Mouse (Mus musculus) midbrain, embryonic 16.5 days (tissue): ENCODE data around the gene Col23a1. TPM values are rescaled to one million over a fixed set of nuclear protein-coding genes. Genes with fewer than 3 reads are reported as not detected.

Experiments used
- ATAC-seq: fragments of 200-750 bp; cut with Nextera tagmentation; 2 replicates; pipeline ENCODE4 v1.8.0; 2017; ENCODE audit warnings: moderate TSS enrichment
- H3K27ac ChIP-seq: fragments of 300-500 bp; sonication (generic); 2 replicates; pipeline ENCODE4 v1.5.1; 2014; ENCODE audit warnings: mild to moderate bottlenecking, low read length, mixed read lengths
- H3K27me3 ChIP-seq: fragments of 300-500 bp; sonication (generic); 2 replicates; pipeline ENCODE4 v1.6.1; 2014; ENCODE audit warnings: low read depth, low read length, mixed read lengths; ENCODE audit not compliant: control insufficient read depth, insufficient read depth
- H3K36me3 ChIP-seq: fragments of 300-500 bp; sonication (generic); 2 replicates; pipeline ENCODE4 v1.6.1; 2014; ENCODE audit warnings: mild to moderate bottlenecking, low read length, moderate library complexity, mixed read lengths; ENCODE audit not compliant: control insufficient read depth, insufficient read depth
- H3K4me1 ChIP-seq: fragments of 300-500 bp; sonication (generic); 2 replicates; pipeline ENCODE4 v1.6.1; 2014; ENCODE audit warnings: mild to moderate bottlenecking, low read length, mixed read lengths; ENCODE audit not compliant: control insufficient read depth, insufficient read depth
- H3K4me2 ChIP-seq: fragments of 300-500 bp; sonication (generic); 2 replicates; pipeline ENCODE4 v1.6.1; 2014; ENCODE audit warnings: mild to moderate bottlenecking, low read length, mixed read lengths
- H3K4me3 ChIP-seq: fragments of 300-500 bp; sonication (generic); 2 replicates; pipeline ENCODE4 v1.5.1; 2014; ENCODE audit warnings: low read depth, mild to moderate bottlenecking, low read length, moderate library complexity, mixed read lengths
- H3K9ac ChIP-seq: fragments of 300-500 bp; sonication (generic); 2 replicates; pipeline ENCODE4 v1.6.1; 2014; ENCODE audit warnings: low read depth, low read length, mixed read lengths
- H3K9me3 ChIP-seq: fragments of 300-500 bp; sonication (generic); replicated peaks from 2 replicates; pipeline ENCODE4 v1.6.1; 2014; ENCODE audit warnings: mild to moderate bottlenecking, low read length, mixed read lengths; ENCODE audit not compliant: control insufficient read depth, poor library complexity, severe bottlenecking
- WGBS: fragments of 180-500 bp; shearing (Covaris S2); extraction: QIAGEN DNeasy Blood & Tissue Kit; methylation state at CpG from one replicate; pipeline ENCODE4 v1.1.7; 2014; 5-methylcytosine and 5-hydroxymethylcytosine counted together
- polyA plus RNA-seq: library from polyadenylated mRNA; unstranded; fragments of >200 nt; fragmentation: Nextera tagmentation; extraction: Ambion mirVana; gene quantifications from 2 replicates; pipeline ENCODE4 v1.2.1, GENCODE M21; 2015

Gene Col23a1
- polyA plus RNA-seq, 1 experiment from 2014 or later, result 3.0 TPM

- ATAC-seq, result no peak
- H3K4me2 ChIP-seq, result no peak overlapping the region
- no peaks in the 10 kb centered on the region for H3K9me3 ChIP-seq
- 0 out of 2 replicates have a peak, but pooled peaks cover 3% of the 10 kb centered on the region for H3K4me1 ChIP-seq
- H3K27ac ChIP-seq, result no peak overlapping the region
- H3K36me3 ChIP-seq, result no peaks in the 10 kb centered on the region
- no peaks in the 10 kb centered on the region for H3K27me3 ChIP-seq
- WGBS, result 83% methylated on average over 3 of the region's 3 CpGs
- H3K9ac ChIP-seq, result no peak overlapping the region
- H3K4me3 ChIP-seq, result no peak overlapping the region
Measured at GRCm38 (mm10) chr11:51390521-51390920, 100.8 kb downstream of the Col23a1 start.

- Histone ChIP-seq H3K4me1 (0 out of 2 replicates have a peak, but pooled peaks cover 3% of the 10 kb centered on the region), H3K4me3 (no peak overlapping the region), H3K27ac (no peak overlapping the region), H3K9ac (no peak overlapping the region), H3K4me2 (no peak overlapping the region), H3K9me3 (no peaks in the 10 kb centered on the region), H3K27me3 (no peaks in the 10 kb centered on the region), H3K36me3 (no peaks in the 10 kb centered on the region)
- WGBS, result 58% methylated on average over 4 of the region's 4 CpGs
- no peak for ATAC-seq
Measured at GRCm38 (mm10) chr11:51391548-51391947, 101.8 kb downstream of the Col23a1 start.

GRCm38 (mm10) chr11:51394301-51394865, 104.7 kb downstream of the Col23a1 start:
- no peak overlapping the region for H3K9ac ChIP-seq
- H3K27me3 ChIP-seq, result no peaks in the 10 kb centered on the region
- no peaks in the 10 kb centered on the region for H3K9me3 ChIP-seq
- no peak for ATAC-seq
- WGBS, result 93% methylated on average over 9 of the region's 9 CpGs
- no peak overlapping the region for H3K4me2 ChIP-seq
- no peak overlapping the region for H3K4me3 ChIP-seq
- H3K36me3 ChIP-seq, result no peaks in the 10 kb centered on the region
- H3K4me1 ChIP-seq, result 0 out of 2 replicates have a peak, but pooled peaks cover under 1% of the 10 kb centered on the region
- H3K27ac ChIP-seq, result no peak overlapping the region

GRCm38 (mm10) chr11:51396451-51396850, 106.7 kb downstream of the Col23a1 start:
- no peak for ATAC-seq

GRCm38 (mm10) chr11:51398084-51398483, 108.4 kb downstream of the Col23a1 start:
- Histone ChIP-seq H3K36me3 (no peaks in the 10 kb centered on the region), H3K27me3 (no peaks in the 10 kb centered on the region), H3K4me3 (no peak overlapping the region), H3K9ac (no peak overlapping the region), H3K4me1 (no peaks in the 10 kb centered on the region), H3K9me3 (no peaks in the 10 kb centered on the region), H3K4me2 (no peak overlapping the region), H3K27ac (no peak overlapping the region)
- 89% methylated on average over 5 of the region's 5 CpGs for WGBS
- ATAC-seq, result no peak

More at GRCm38 (mm10) chr11:51396451-51396850, 106.7 kb downstream of the Col23a1 start:
- Histone ChIP-seq H3K27me3 (no peaks in the 10 kb centered on the region), H3K9ac (no peak overlapping the region), H3K4me1 (no peaks in the 10 kb centered on the region), H3K27ac (no peak overlapping the region), H3K9me3 (no peaks in the 10 kb centered on the region), H3K4me2 (no peak overlapping the region), H3K4me3 (no peak overlapping the region), H3K36me3 (no peaks in the 10 kb centered on the region)
- WGBS, result 76% methylated on average over 2 of the region's 2 CpGs

GRCm38 (mm10) chr11:51400356-51400755, 110.6 kb downstream of the Col23a1 start:
- no peaks in the 10 kb centered on the region for H3K27me3 ChIP-seq
- no peak overlapping the region for H3K27ac ChIP-seq
- 86% methylated on average over 11 of the region's 11 CpGs for WGBS
- no peaks in the 10 kb centered on the region for H3K4me1 ChIP-seq
- H3K4me3 ChIP-seq, result no peak overlapping the region
- no peak for ATAC-seq
- no peaks in the 10 kb centered on the region for H3K36me3 ChIP-seq
- H3K4me2 ChIP-seq, result no peak overlapping the region
- no peak overlapping the region for H3K9ac ChIP-seq
- H3K9me3 ChIP-seq, result no peaks in the 10 kb centered on the region

GRCm38 (mm10) chr11:51401481-51402128, 111.9 kb downstream of the Col23a1 start:
- H3K27ac ChIP-seq, result no peak overlapping the region
- H3K9me3 ChIP-seq, result no peaks in the 10 kb centered on the region
- no peak overlapping the region for H3K9ac ChIP-seq
- no peaks in the 10 kb centered on the region for H3K27me3 ChIP-seq
- ATAC-seq, result no peak
- no peaks in the 10 kb centered on the region for H3K36me3 ChIP-seq
- H3K4me2 ChIP-seq, result no peak overlapping the region
- no peaks in the 10 kb centered on the region for H3K4me1 ChIP-seq
- WGBS, result 78% methylated on average over 10 of the region's 10 CpGs
- H3K4me3 ChIP-seq, result no peak overlapping the region

GRCm38 (mm10) chr11:51403886-51404285, 114.2 kb downstream of the Col23a1 start:
- Histone ChIP-seq H3K4me2 (no peak overlapping the region), H3K36me3 (no peaks in the 10 kb centered on the region), H3K9ac (no peak overlapping the region), H3K4me3 (no peak overlapping the region), H3K9me3 (no peaks in the 10 kb centered on the region), H3K27me3 (no peaks in the 10 kb centered on the region), H3K4me1 (no peaks in the 10 kb centered on the region), H3K27ac (no peak overlapping the region)
- WGBS, result 85% methylated on average over 2 of the region's 2 CpGs
- no peak for ATAC-seq

- Histone ChIP-seq H3K4me2 (no peak overlapping the region), H3K9me3 (no peaks in the 10 kb centered on the region), H3K36me3 (no peaks in the 10 kb centered on the region), H3K9ac (no peak overlapping the region), H3K4me1 (no peaks in the 10 kb centered on the region), H3K4me3 (no peak overlapping the region), H3K27me3 (no peaks in the 10 kb centered on the region), H3K27ac (no peak overlapping the region)
- 81% methylated on average over 5 of the region's 5 CpGs for WGBS
- no peak for ATAC-seq
Measured at GRCm38 (mm10) chr11:51404865-51405440, 115.2 kb downstream of the Col23a1 start.
